Mouse (Mus musculus) C2C12 (cell line): ENCODE measurements around the gene Dach1.

Experiments used
- CEBPB ChIP-seq: IDR thresholded peaks from one replicate; pipeline ENCODE4 v1.6.1; 2011; ENCODE audit warnings: low read depth, mild to moderate bottlenecking, control low read depth, moderate library complexity
- CTCF ChIP-seq: IDR thresholded peaks from one replicate; pipeline ENCODE4 v1.5.1; 2011; ENCODE audit not compliant: control insufficient read depth, insufficient read depth, insufficient read length
- FOSL1 ChIP-seq: IDR thresholded peaks from one replicate; pipeline ENCODE4 v1.8.0; 2011; ENCODE audit warnings: mild to moderate bottlenecking, low read length; ENCODE audit not compliant: poor library complexity, insufficient read depth, severe bottlenecking
- MAX ChIP-seq: IDR thresholded peaks from one replicate; pipeline ENCODE4 v1.6.1; 2011; ENCODE audit warnings: mild to moderate bottlenecking, control low read depth
- MYOD1 ChIP-seq: IDR thresholded peaks from one replicate; pipeline ENCODE4 v1.6.1; 2011; ENCODE audit warnings: low read depth; ENCODE audit not compliant: control insufficient read depth, insufficient read length
- MYOG ChIP-seq: IDR thresholded peaks from one replicate; pipeline ENCODE4 v1.6.1; 2011; ENCODE audit not compliant: control insufficient read depth, insufficient read length; ENCODE audit errors: extremely low read depth
- USF1 ChIP-seq: IDR thresholded peaks from one replicate; pipeline ENCODE4 v1.6.1; 2011; ENCODE audit warnings: low read depth, mild to moderate bottlenecking, control low read depth, moderate library complexity

GRCm38 (mm10) chr14:98064190-98064589 lies 105.4 kb downstream of the Dach1 start:
- TF ChIP-seq CTCF (no peak), USF1 (no peak), MYOD1 (no peak), FOSL1 (no peak), MYOG (no peak), MAX (no peak), CEBPB (no peak)
